Mouse (Mus musculus): ENCODE results near the gene Olfr1415. TPM values are rescaled to one million over a fixed set of nuclear protein-coding genes. Genes with fewer than 3 reads are reported as not detected.

Gene Olfr1415
- total RNA-seq, 2 experiments from 2014 or later = not detected

Small RNA genes within 50 kb of the gene (microRNA-seq; reads per million reads assigned to microRNA genes)
- gene Mir6900 = 2.4 reads per million

Other genes with a start within 250 kb of the Olfr1415 start
- gene Ndufa10, start 22.2 kb downstream of the Olfr1415 start, total RNA-seq (2021) = 100 to 1,000 TPM; 449 to 455 TPM
- gene Olfr1416, start 11.0 kb downstream of the Olfr1415 start, total RNA-seq (2021) = not detected
- gene Olfr1414, start 22.6 kb upstream of the Olfr1415 start, total RNA-seq (2021) = not detected
- not detected for gene Olfr1413, start 75.2 kb upstream of the Olfr1415 start, total RNA-seq (2021)
- gene Olfr1412, start 89.7 kb upstream of the Olfr1415 start, total RNA-seq (2021) = not detected
- not detected for gene Olfr1411, start 98.3 kb upstream of the Olfr1415 start, total RNA-seq (2021)
- not detected for gene Olfr1410, start 109.7 kb upstream of the Olfr1415 start, total RNA-seq (2021)
- gene Olfr12, start 121.7 kb upstream of the Olfr1415 start, total RNA-seq (2021) = not detected
- 100 to 1,000 TPM; 186 to 194 TPM for gene Cops9, start 145.9 kb upstream of the Olfr1415 start, total RNA-seq (2021)
- not detected for gene Otos, start 152.7 kb upstream of the Olfr1415 start, total RNA-seq (2021)